Mouse (Mus musculus) heart, embryonic 11.5 days (tissue): ENCODE results near the gene Dlg5. TPM values are rescaled to one million over a fixed set of nuclear protein-coding genes. Genes with fewer than 3 reads are reported as not detected.

ENCODE experiments used
- ATAC-seq: fragments of 200-750 bp; cut with Nextera tagmentation; replicated peaks from 2 replicates; pipeline ENCODE4 v1.8.0; 2017; ENCODE audit warnings: moderate library complexity; ENCODE audit not compliant: insufficient number of reproducible peaks, low FRiP score, low TSS enrichment
- H3K27ac ChIP-seq: fragments of 300-500 bp; sonication (generic); 2 replicates; pipeline ENCODE4 v1.5.1; 2014; ENCODE audit warnings: mild to moderate bottlenecking, low read depth, low read length
- H3K27me3 ChIP-seq: fragments of 300-500 bp; sonication (generic); 2 replicates; pipeline ENCODE4 v1.6.1; 2014; ENCODE audit warnings: mild to moderate bottlenecking, low read length, mixed read lengths; ENCODE audit not compliant: control insufficient read depth, insufficient read depth
- H3K36me3 ChIP-seq: fragments of 300-500 bp; sonication (generic); 2 replicates; pipeline ENCODE4 v1.6.1; 2014; ENCODE audit warnings: mild to moderate bottlenecking, low read length, moderate library complexity, mixed read lengths; ENCODE audit not compliant: control insufficient read depth, insufficient read depth
- H3K4me1 ChIP-seq: fragments of 300-500 bp; sonication (generic); 2 replicates; pipeline ENCODE4 v1.6.1; 2014; ENCODE audit warnings: low read length; ENCODE audit not compliant: control insufficient read depth, insufficient read depth
- H3K4me2 ChIP-seq: fragments of 300-500 bp; sonication (generic); 2 replicates; pipeline ENCODE4 v1.6.1; 2014; ENCODE audit warnings: mild to moderate bottlenecking, moderate library complexity
- H3K4me3 ChIP-seq: fragments of 300-500 bp; sonication (generic); 2 replicates; pipeline ENCODE4 v1.5.1; 2014; ENCODE audit warnings: low read depth, low read length
- H3K9ac ChIP-seq: fragments of 300-500 bp; sonication (generic); 2 replicates; pipeline ENCODE4 v1.6.1; 2014; ENCODE audit warnings: mild to moderate bottlenecking, low read depth, low read length, moderate library complexity
- H3K9me3 ChIP-seq: fragments of 300-500 bp; sonication (generic); replicated peaks from 2 replicates; pipeline ENCODE4 v1.6.1; 2016; ENCODE audit warnings: low read length; ENCODE audit not compliant: control insufficient read depth
- WGBS: fragments of 180-500 bp; shearing (Covaris S2); extraction: QIAGEN DNeasy Blood & Tissue Kit; methylation state at CpG from one replicate; pipeline ENCODE4 v1.1.7; 2014; ENCODE audit not compliant: insufficient replicate concordance; 5-methylcytosine and 5-hydroxymethylcytosine counted together
- polyA plus RNA-seq: library from polyadenylated mRNA; unstranded; fragments of >200 nt; fragmentation: Nextera tagmentation; extraction: Ambion mirVana; gene quantifications from 2 replicates; pipeline ENCODE4 v1.2.1, GENCODE M21; 2014

Gene Dlg5
- polyA plus RNA-seq, 1 experiment from 2014 or later: 16.3 TPM

- Histone ChIP-seq H3K9ac (no peak overlapping the region), H3K27ac (no peak overlapping the region), H3K9me3 (no peaks in the 10 kb centered on the region), H3K4me3 (no peak overlapping the region), H3K36me3 (no peaks in the 10 kb centered on the region), H3K4me2 (no peak overlapping the region), H3K27me3 (no peaks in the 10 kb centered on the region), H3K4me1 (peaks cover 30% of the 10 kb centered on the region)
- WGBS: 47% methylated on average over 8 of the region's 8 CpGs
- ATAC-seq: no peak
These were observed 18.7 kb downstream of the Dlg5 start for GRCm38 (mm10) chr14:24227015-24227414.

GRCm38 (mm10) chr14:24226344-24226743 is 19.4 kb downstream of the Dlg5 start:
- H3K4me3 ChIP-seq: no peak overlapping the region
- no peaks in the 10 kb centered on the region for H3K9me3 ChIP-seq
- no peaks in the 10 kb centered on the region for H3K27me3 ChIP-seq
- no peak for ATAC-seq
- H3K36me3 ChIP-seq: no peaks in the 10 kb centered on the region
- WGBS: 84% methylated on average over 2 of the region's 2 CpGs
- no peak overlapping the region for H3K4me2 ChIP-seq
- H3K27ac ChIP-seq: no peak overlapping the region
- H3K4me1 ChIP-seq: peaks cover 27% of the 10 kb centered on the region
- H3K9ac ChIP-seq: no peak overlapping the region

- no peak for ATAC-seq
- Histone ChIP-seq H3K9ac (no peak overlapping the region), H3K27ac (no peak overlapping the region), H3K9me3 (no peaks in the 10 kb centered on the region), H3K36me3 (no peaks in the 10 kb centered on the region), H3K27me3 (no peaks in the 10 kb centered on the region), H3K4me1 (peaks cover 25% of the 10 kb centered on the region), H3K4me2 (no peak overlapping the region), H3K4me3 (no peak overlapping the region)
- 23% methylated on average over 3 of the region's 3 CpGs for WGBS
These were observed 23.0 kb downstream of the Dlg5 start for GRCm38 (mm10) chr14:24222759-24223158.

- no peak overlapping the region for H3K4me3 ChIP-seq
- H3K4me1 ChIP-seq: peaks cover 30% of the 10 kb centered on the region
- no peak overlapping the region for H3K27ac ChIP-seq
- H3K27me3 ChIP-seq: no peaks in the 10 kb centered on the region
- no peak overlapping the region for H3K4me2 ChIP-seq
- H3K9ac ChIP-seq: no peak overlapping the region
- ATAC-seq: no peak
- H3K36me3 ChIP-seq: no peaks in the 10 kb centered on the region
- WGBS: 68% methylated on average over 3 of the region's 3 CpGs
- no peaks in the 10 kb centered on the region for H3K9me3 ChIP-seq
These were observed 23.4 kb downstream of the Dlg5 start for GRCm38 (mm10) chr14:24222273-24222672.

GRCm38 (mm10) chr14:24217362-24217722 is 28.4 kb downstream of the Dlg5 start:
- WGBS: 48% methylated on average over 8 of the region's 8 CpGs
- no peak overlapping the region for H3K27ac ChIP-seq
- no peak for ATAC-seq
- no peaks in the 10 kb centered on the region for H3K36me3 ChIP-seq
- H3K4me3 ChIP-seq: no peak overlapping the region
- no peaks in the 10 kb centered on the region for H3K9me3 ChIP-seq
- H3K9ac ChIP-seq: no peak overlapping the region
- H3K4me2 ChIP-seq: no peak overlapping the region
- no peaks in the 10 kb centered on the region for H3K27me3 ChIP-seq
- H3K4me1 ChIP-seq: peaks cover 58% of the 10 kb centered on the region

GRCm38 (mm10) chr14:24216678-24217361 is 28.9 kb downstream of the Dlg5 start:
- Histone ChIP-seq H3K36me3 (no peaks in the 10 kb centered on the region), H3K4me3 (no peak overlapping the region), H3K9ac (no peak overlapping the region), H3K4me1 (peaks cover 63% of the 10 kb centered on the region), H3K27me3 (no peaks in the 10 kb centered on the region), H3K27ac (no peak overlapping the region), H3K4me2 (no peak overlapping the region), H3K9me3 (no peaks in the 10 kb centered on the region)
- 47% methylated on average over 11 of the region's 11 CpGs for WGBS
- no peak for ATAC-seq

GRCm38 (mm10) chr14:24216064-24216463 is 29.7 kb downstream of the Dlg5 start:
- Histone ChIP-seq H3K4me3 (no peak overlapping the region), H3K4me1 (peaks cover 66% of the 10 kb centered on the region), H3K4me2 (no peak overlapping the region), H3K27me3 (no peaks in the 10 kb centered on the region), H3K9me3 (no peaks in the 10 kb centered on the region), H3K9ac (no peak overlapping the region), H3K27ac (no peak overlapping the region), H3K36me3 (no peaks in the 10 kb centered on the region)
- ATAC-seq: no peak
- WGBS: 53% methylated on average over 4 of the region's 4 CpGs

GRCm38 (mm10) chr14:24214436-24214835 is 31.3 kb downstream of the Dlg5 start:
- 43% methylated on average over 9 of the region's 9 CpGs for WGBS
- Histone ChIP-seq H3K9me3 (no peaks in the 10 kb centered on the region), H3K4me2 (no peak overlapping the region), H3K4me3 (no peak overlapping the region), H3K27me3 (no peaks in the 10 kb centered on the region), H3K27ac (no peak overlapping the region), H3K36me3 (no peaks in the 10 kb centered on the region), H3K4me1 (peaks cover 64% of the 10 kb centered on the region), H3K9ac (no peak overlapping the region)
- ATAC-seq: no peak

- H3K9me3 ChIP-seq: no peaks in the 10 kb centered on the region
- peak overlapping the region; percentile 46; the same call in 1 of the 2 replicates for H3K27ac ChIP-seq
- no peak overlapping the region for H3K4me3 ChIP-seq
- H3K36me3 ChIP-seq: no peaks in the 10 kb centered on the region
- peak overlapping the region; percentile 34; the same call in 1 of the 2 replicates for H3K9ac ChIP-seq
- H3K4me1 ChIP-seq: peaks cover 69% of the 10 kb centered on the region
- H3K27me3 ChIP-seq: no peaks in the 10 kb centered on the region
- ATAC-seq: no peak
- H3K4me2 ChIP-seq: no peak overlapping the region; the same call in none of the 2 replicates
- 47% methylated on average over 2 of the region's 2 CpGs for WGBS
These were observed 32.4 kb downstream of the Dlg5 start for GRCm38 (mm10) chr14:24213336-24213735.
